Mouse (Mus musculus): ENCODE measurements around the gene Srprb. TPM values are rescaled to one million over a fixed set of nuclear protein-coding genes. Genes with fewer than 3 reads are reported as not detected.
A peak's percentile ranks its signal among the peaks of the same experiment; 100 is the strongest.

Srprb gene
- polyA plus RNA-seq, 1 experiment from 2014 or later = 55.0 TPM

GRCm38 (mm10) chr9:103185946-103186345 is 16.0 kb downstream of the Srprb start:
- H3K36me3 ChIP-seq (ENCODE audit: control insufficient read depth, insufficient read depth, low read length) = 0 out of 2 replicates have a peak, but pooled peaks cover 2% of the 10 kb centered on the region
- whole genome bisulfite sequencing = 95% methylated on average over 8 of the region's 8 CpGs
- H3K27me3 ChIP-seq (ENCODE audit: control insufficient read depth, insufficient read depth, low read length) = no peaks in the 10 kb centered on the region
- DNase-seq (ENCODE audit: low spot score) (no peak), ATAC-seq (ENCODE audit: low FRiP score) (no peak)
- H3K27ac ChIP-seq (ENCODE audit: low read depth, low read length) = no peak overlapping the region
- H3K4me1 ChIP-seq (replicated peaks; ENCODE audit: control insufficient read depth, insufficient read depth, low read length) = no peaks in the 10 kb centered on the region
- H3K4me2 ChIP-seq (replicated peaks; ENCODE audit: low read depth, low read length) = no peak overlapping the region
- no peaks in the 10 kb centered on the region for H3K9me3 ChIP-seq (ENCODE audit: control insufficient read depth, low read length)
- no peak overlapping the region for H3K4me3 ChIP-seq (ENCODE audit: low read depth, low read length)
- H3K9ac ChIP-seq (ENCODE audit: low read depth, low read length) = no peak overlapping the region

- 61% methylated on average over 4 of the region's 4 CpGs for WGBS
- H3K9ac ChIP-seq (ENCODE audit: low read depth, low read length) = no peak overlapping the region
- H3K4me1 ChIP-seq (replicated peaks; ENCODE audit: control insufficient read depth, insufficient read depth, low read length) = no peaks in the 10 kb centered on the region
- ATAC-seq (ENCODE audit: low FRiP score) (no peak), DNase-seq (ENCODE audit: low spot score) (no peak)
- H3K36me3 ChIP-seq (ENCODE audit: control insufficient read depth, insufficient read depth, low read length) = no peaks in the 10 kb centered on the region
- H3K4me2 ChIP-seq (replicated peaks; ENCODE audit: low read depth, low read length) = no peak overlapping the region
- no peak overlapping the region for H3K4me3 ChIP-seq (ENCODE audit: low read depth, low read length)
- H3K9me3 ChIP-seq (ENCODE audit: control insufficient read depth, low read length) = no peaks in the 10 kb centered on the region
- no peaks in the 10 kb centered on the region for H3K27me3 ChIP-seq (ENCODE audit: control insufficient read depth, insufficient read depth, low read length)
- H3K27ac ChIP-seq (ENCODE audit: low read depth, low read length) = no peak overlapping the region
Measured at GRCm38 (mm10) chr9:103184855-103185254, 17.1 kb downstream of the Srprb start.

- no peaks in the 10 kb centered on the region for H3K27me3 ChIP-seq (ENCODE audit: control insufficient read depth, insufficient read depth, low read length)
- H3K9me3 ChIP-seq (ENCODE audit: control insufficient read depth, low read length) = no peaks in the 10 kb centered on the region
- H3K4me1 ChIP-seq (replicated peaks; ENCODE audit: control insufficient read depth, insufficient read depth, low read length) = no peaks in the 10 kb centered on the region
- H3K36me3 ChIP-seq (ENCODE audit: control insufficient read depth, insufficient read depth, low read length) = no peaks in the 10 kb centered on the region
- DNase-seq (ENCODE audit: low spot score) (no peak), ATAC-seq (ENCODE audit: low FRiP score) (no peak)
- no peak overlapping the region for H3K4me2 ChIP-seq (replicated peaks; ENCODE audit: low read depth, low read length)
- H3K27ac ChIP-seq (ENCODE audit: low read depth, low read length) = no peak overlapping the region
- H3K4me3 ChIP-seq (ENCODE audit: low read depth, low read length) = no peak overlapping the region
- no peak overlapping the region for H3K9ac ChIP-seq (ENCODE audit: low read depth, low read length)
- 90% methylated on average over 8 of the region's 8 CpGs for WGBS
Measured at GRCm38 (mm10) chr9:103181886-103182285, 20.1 kb downstream of the Srprb start.

GRCm38 (mm10) chr9:103180807-103181565 is 21.0 kb downstream of the Srprb start:
- no peaks in the 10 kb centered on the region for H3K4me1 ChIP-seq (replicated peaks; ENCODE audit: control insufficient read depth, insufficient read depth, low read length)
- H3K9me3 ChIP-seq (ENCODE audit: control insufficient read depth, low read length) = no peaks in the 10 kb centered on the region
- peak overlapping the region; percentile 39 for H3K4me2 ChIP-seq (replicated peaks; ENCODE audit: low read depth, low read length)
- H3K27me3 ChIP-seq (ENCODE audit: control insufficient read depth, insufficient read depth, low read length) = no peaks in the 10 kb centered on the region
- WGBS = 4% methylated on average over 20 of the region's 20 CpGs
- ATAC-seq (ENCODE audit: low FRiP score) = peak; percentile 82
- H3K27ac ChIP-seq (ENCODE audit: low read depth, low read length) = no peak overlapping the region
- peak; percentile 83 for DNase-seq (ENCODE audit: low spot score)
- H3K9ac ChIP-seq (ENCODE audit: low read depth, low read length) = peak overlapping the region; percentile 25; the same call in 1 of the 2 replicates
- H3K4me3 ChIP-seq (ENCODE audit: low read depth, low read length) = 0 out of 2 replicates have a peak overlapping the region, but pooled peaks have one; percentile 4
- no peaks in the 10 kb centered on the region for H3K36me3 ChIP-seq (ENCODE audit: control insufficient read depth, insufficient read depth, low read length)

GRCm38 (mm10) chr9:103180303-103180702 is 21.6 kb downstream of the Srprb start:
- Histone ChIP-seq H3K4me3 (ENCODE audit: low read depth, low read length) (no peak overlapping the region), H3K9ac (ENCODE audit: low read depth, low read length) (peak overlapping the region; percentile 25; the same call in 1 of the 2 replicates), H3K4me2 (replicated peaks; ENCODE audit: low read depth, low read length) (no peak overlapping the region; the same call in 1 of the 2 replicates), H3K27me3 (ENCODE audit: control insufficient read depth, insufficient read depth, low read length) (no peaks in the 10 kb centered on the region), H3K9me3 (ENCODE audit: control insufficient read depth, low read length) (no peaks in the 10 kb centered on the region), H3K36me3 (ENCODE audit: control insufficient read depth, insufficient read depth, low read length) (no peaks in the 10 kb centered on the region), H3K4me1 (replicated peaks; ENCODE audit: control insufficient read depth, insufficient read depth, low read length) (no peaks in the 10 kb centered on the region), H3K27ac (ENCODE audit: low read depth, low read length) (no peak overlapping the region)
- WGBS = 80% methylated on average over 3 of the region's 3 CpGs
- ATAC-seq (ENCODE audit: low FRiP score) = no peak
- DNase-seq (ENCODE audit: low spot score) = no peak

- Histone ChIP-seq H3K27ac (ENCODE audit: low read depth, low read length) (no peak overlapping the region), H3K36me3 (ENCODE audit: control insufficient read depth, insufficient read depth, low read length) (no peaks in the 10 kb centered on the region), H3K4me2 (replicated peaks; ENCODE audit: low read depth, low read length) (no peak overlapping the region), H3K4me1 (replicated peaks; ENCODE audit: control insufficient read depth, insufficient read depth, low read length) (no peaks in the 10 kb centered on the region), H3K27me3 (ENCODE audit: control insufficient read depth, insufficient read depth, low read length) (no peaks in the 10 kb centered on the region), H3K9me3 (ENCODE audit: control insufficient read depth, low read length) (no peaks in the 10 kb centered on the region), H3K4me3 (ENCODE audit: low read depth, low read length) (no peak overlapping the region), H3K9ac (ENCODE audit: low read depth, low read length) (no peak overlapping the region)
- no peak for DNase-seq (ENCODE audit: low spot score)
- no peak for ATAC-seq (ENCODE audit: low FRiP score)
- WGBS = 95% methylated on average over 7 of the region's 7 CpGs
Measured at GRCm38 (mm10) chr9:103175692-103176091, 26.2 kb downstream of the Srprb start.

GRCm38 (mm10) chr9:103174771-103175519 is 27.0 kb downstream of the Srprb start:
- H3K36me3 ChIP-seq (ENCODE audit: control insufficient read depth, insufficient read depth, low read length) = no peaks in the 10 kb centered on the region
- no peak overlapping the region for H3K27ac ChIP-seq (ENCODE audit: low read depth, low read length)
- 59% methylated on average over 6 of the region's 6 CpGs for WGBS
- no peak overlapping the region for H3K9ac ChIP-seq (ENCODE audit: low read depth, low read length)
- H3K4me2 ChIP-seq (replicated peaks; ENCODE audit: low read depth, low read length) = no peak overlapping the region
- H3K4me3 ChIP-seq (ENCODE audit: low read depth, low read length) = no peak overlapping the region
- H3K4me1 ChIP-seq (replicated peaks; ENCODE audit: control insufficient read depth, insufficient read depth, low read length) = no peaks in the 10 kb centered on the region
- ATAC-seq (ENCODE audit: low FRiP score) (no peak), DNase-seq (ENCODE audit: low spot score) (peak; percentile 17)
- H3K27me3 ChIP-seq (ENCODE audit: control insufficient read depth, insufficient read depth, low read length) = no peaks in the 10 kb centered on the region
- H3K9me3 ChIP-seq (ENCODE audit: control insufficient read depth, low read length) = no peaks in the 10 kb centered on the region

GRCm38 (mm10) chr9:103168771-103169170 is 33.2 kb downstream of the Srprb start:
- Histone ChIP-seq H3K9ac (ENCODE audit: low read depth, low read length) (no peak overlapping the region), H3K4me3 (ENCODE audit: low read depth, low read length) (no peak overlapping the region), H3K27me3 (ENCODE audit: control insufficient read depth, insufficient read depth, low read length) (no peaks in the 10 kb centered on the region), H3K27ac (ENCODE audit: low read depth, low read length) (no peak overlapping the region), H3K36me3 (ENCODE audit: control insufficient read depth, insufficient read depth, low read length) (no peaks in the 10 kb centered on the region), H3K9me3 (ENCODE audit: control insufficient read depth, low read length) (no peaks in the 10 kb centered on the region), H3K4me2 (replicated peaks; ENCODE audit: low read depth, low read length) (no peak overlapping the region), H3K4me1 (replicated peaks; ENCODE audit: control insufficient read depth, insufficient read depth, low read length) (no peaks in the 10 kb centered on the region)
- ATAC-seq (ENCODE audit: low FRiP score) = no peak
- WGBS = 81% methylated on average over 7 of the region's 7 CpGs
- DNase-seq (ENCODE audit: low spot score) = no peak

Data from hindbrain, embryonic 11.5 days (tissue).